Mouse (Mus musculus): ENCODE data around the gene Inpp5f. TPM values are rescaled to one million over a fixed set of nuclear protein-coding genes. Genes with fewer than 3 reads are reported as not detected.

Inpp5f gene
- polyA plus RNA-seq (2015; fragmentation: Nextera tagmentation; extraction: Ambion mirVana) = 418 and 447 TPM in 2 replicates

GRCm38 (mm10) chr7:128610897-128611798 lies at the start of gene Inpp5f:
Gene Inpp5f (plus strand): TSS chr7:128611328.

GRCm38 (mm10) chr7:128740334-128740733 lies 129.2 kb downstream of the Inpp5f start, which contains the start of gene Mcmbp:
Gene Mcmbp (minus strand): TSS chr7:128740495.

GRCm38 (mm10) chr7:128744684-128745485 lies 133.8 kb downstream of the Inpp5f start, which contains the start of gene Sec23ip:
Gene Sec23ip (plus strand): TSS chr7:128744943.

Other genes starting within 250 kb of the Inpp5f start
- 97.7 and 106 TPM in 2 replicates for gene Rgs10, start 192.6 kb upstream of the Inpp5f start, polyA plus RNA-seq (2015; fragmentation: Nextera tagmentation; extraction: Ambion mirVana)
- 23.0 and 24.7 TPM in 2 replicates for gene Tial1, start 149.6 kb upstream of the Inpp5f start, polyA plus RNA-seq (2015; fragmentation: Nextera tagmentation; extraction: Ambion mirVana)
- 5.3 and 5.5 TPM in 2 replicates for gene Bag3, start 87.7 kb upstream of the Inpp5f start, polyA plus RNA-seq (2015; fragmentation: Nextera tagmentation; extraction: Ambion mirVana)
- 33.5 and 36.4 TPM in 2 replicates for gene Mcmbp, start 129.2 kb downstream of the Inpp5f start, polyA plus RNA-seq (2015; fragmentation: Nextera tagmentation; extraction: Ambion mirVana)
- 27.6 and 28.6 TPM in 2 replicates for gene Sec23ip, start 133.6 kb downstream of the Inpp5f start, polyA plus RNA-seq (2015; fragmentation: Nextera tagmentation; extraction: Ambion mirVana)